Mouse (Mus musculus) olfactory bulb, adult 2 months (tissue): ENCODE results near the gene Gp9.

Experiments
- CTCF ChIP-seq: fragments of 200-500 bp; IDR thresholded peaks from 2 replicates; pipeline ENCODE4 v1.5.1; 2012; ENCODE audit warnings: low read depth, mild to moderate bottlenecking, low read length, moderate library complexity; ENCODE audit not compliant: insufficient read depth
- POLR2A ChIP-seq: fragments of 200-500 bp; IDR thresholded peaks from 2 replicates; pipeline ENCODE4 v1.6.1; 2012; ENCODE audit warnings: mild to moderate bottlenecking, low read depth, low read length, moderate library complexity; ENCODE audit not compliant: insufficient read depth

DNA sequence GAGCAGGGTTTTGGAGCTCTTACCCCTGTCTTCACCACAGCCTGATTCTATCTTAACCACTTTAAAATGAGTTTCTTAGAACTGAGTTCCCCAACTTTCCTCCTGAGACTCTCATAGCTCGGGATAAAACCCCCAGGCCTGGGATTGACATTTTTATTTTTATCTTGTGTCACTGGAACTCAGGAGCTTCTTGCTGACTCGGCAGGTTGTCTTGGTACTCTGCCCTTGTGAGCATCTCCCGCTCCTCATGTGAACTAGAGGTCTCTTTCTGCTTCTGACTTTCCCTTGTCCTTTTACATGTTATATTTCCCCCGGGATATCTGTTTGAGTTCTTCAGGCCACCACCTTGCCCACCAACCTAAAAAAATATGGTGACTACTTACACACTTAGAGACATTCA lies 40.9 kb upstream of the Gp9 start:
- TF ChIP-seq CTCF = no peak
- no peak for TF ChIP-seq POLR2A
